Mouse (Mus musculus): Measurements from ENCODE around the gene Shox2. TPM values are rescaled to one million over a fixed set of nuclear protein-coding genes. Genes with fewer than 3 reads are reported as not detected.

The Shox2 gene
- total and polyA plus RNA-seq, 3 experiments, result 1.1 to 1.7 (median 1.3) TPM

GRCm38 (mm10) chr3:66973391-66973943 is 8.1 kb downstream of the Shox2 start:
- no peaks in the 10 kb centered on the region for H3K27me3 ChIP-seq (replicated peaks)
- TF ChIP-seq E2F4 (IDR thresholded peaks at IDR 0.05; ENCODE audit: insufficient replicate concordance, low read depth, low read length), result no peak
- TF ChIP-seq CHD1 (IDR thresholded peaks at IDR 0.05; ENCODE audit: low read depth, low read length), result no peak
- TF ChIP-seq JUND (conservative IDR thresholded peaks at IDR 0.05; ENCODE audit: low read depth, low read length), result no peak
- TF ChIP-seq SMC3 (IDR thresholded peaks at IDR 0.05; ENCODE audit: low read depth, low read length), result no peak
- no peak for TF ChIP-seq EP300 (IDR thresholded peaks at IDR 0.05; ENCODE audit: low read length)
- TF ChIP-seq SIN3A (IDR thresholded peaks at IDR 0.05; ENCODE audit: low read length), result no peak
- no peak for TF ChIP-seq UBTF (IDR thresholded peaks at IDR 0.05; ENCODE audit: low read depth, low read length)
- TF ChIP-seq KAT2A (IDR thresholded peaks at IDR 0.05; ENCODE audit: insufficient replicate concordance, low read length), result no peak
- TF ChIP-seq USF1 (IDR thresholded peaks at IDR 0.05; ENCODE audit: low read depth, low read length), result no peak
- no peak for TF ChIP-seq RCOR1 (conservative IDR thresholded peaks at IDR 0.05; ENCODE audit: low read depth, low read length)
- TF ChIP-seq POLR2A (IDR thresholded peaks at IDR 0.05; ENCODE audit: low read depth, low read length), result no peak
- no peak for TF ChIP-seq HCFC1 (IDR thresholded peaks at IDR 0.05; ENCODE audit: low read depth, low read length)
- TF ChIP-seq MAX (IDR thresholded peaks at IDR 0.05; ENCODE audit: low read length), result no peak
- TF ChIP-seq NRF1 (IDR thresholded peaks at IDR 0.05; ENCODE audit: low read depth, low read length), result no peak
- TF ChIP-seq ZMIZ1 (IDR thresholded peaks at IDR 0.05; ENCODE audit: low read depth, low read length), result no peak
- TF ChIP-seq BHLHE40 (IDR thresholded peaks at IDR 0.05; ENCODE audit: low read depth, low read length), result no peak
- H3K36me3 ChIP-seq (replicated peaks in 1 of 2; ENCODE audit: control insufficient read depth in 1 of 2, insufficient read depth in 1 of 2, low read length in 1 of 2), result peaks cover 8% of the 10 kb centered on the region in 2 experiments
- dilution Hi-C loops (cut with MboI; ENCODE audit: extremely low pct_ligation_motif_present, extremely low pct_unique_long_range_greater_than_20kb, low sequenced_read_pairs), result no loop called here
- H3K9me3 ChIP-seq (replicated peaks; ENCODE audit: low read length), result peaks cover 4% of the 10 kb centered on the region
- H3K4me2 ChIP-seq (ENCODE audit: insufficient read depth, low read depth, poor library complexity, severe bottlenecking), result no peak overlapping the region
- H3K4me3 ChIP-seq (replicated peaks in 1 of 3; ENCODE audit: low read depth in 2 of 3, low read length in 2 of 3, poor library complexity in 1 of 3), result no peak overlapping the region
- peaks cover 0 to 6% of the 10 kb centered on the region in 2 experiments; a peak in 1 of 4 replicates for H3K4me1 ChIP-seq (ENCODE audit: control insufficient read depth in 1 of 2, insufficient read depth in 2 of 2)
- no peak overlapping the region for H3K27ac ChIP-seq (ENCODE audit: insufficient read depth, low read depth)
- in situ Hi-C loops (cut with MboI; ENCODE audit: low pct_ligation_motif_present, low pct_unique_long_range_greater_than_20kb, low sequenced_read_pairs), result no loop called here
- no peak for DNase-seq (ENCODE audit: extremely low read depth)
- no peak overlapping the region for H3K9ac ChIP-seq (ENCODE audit: insufficient read depth, low read depth)
- H3K79me2 ChIP-seq (replicated peaks; ENCODE audit: control insufficient read depth, extremely low read depth, insufficient read depth, poor library complexity, severe bottlenecking), result no peaks in the 10 kb centered on the region

- Histone ChIP-seq H3K36me3 (replicated peaks in 1 of 2; ENCODE audit: control insufficient read depth in 1 of 2, insufficient read depth in 1 of 2, low read length in 1 of 2) (peaks cover 8% of the 10 kb centered on the region in 2 experiments), H3K27ac (ENCODE audit: insufficient read depth, low read depth) (no peak overlapping the region), H3K4me2 (ENCODE audit: insufficient read depth, low read depth, poor library complexity, severe bottlenecking) (no peak overlapping the region), H3K4me3 (replicated peaks in 1 of 3; ENCODE audit: low read depth in 2 of 3, low read length in 2 of 3, poor library complexity in 1 of 3) (no peak overlapping the region), H3K9me3 (replicated peaks; ENCODE audit: low read length) (peaks cover 4% of the 10 kb centered on the region), H3K4me1 (ENCODE audit: control insufficient read depth in 1 of 2, insufficient read depth in 2 of 2) (peaks cover 0 to 6% of the 10 kb centered on the region in 2 experiments; a peak in 1 of 4 replicates), H3K79me2 (replicated peaks; ENCODE audit: control insufficient read depth, extremely low read depth, insufficient read depth, poor library complexity, severe bottlenecking) (no peaks in the 10 kb centered on the region), H3K27me3 (replicated peaks) (no peaks in the 10 kb centered on the region), H3K9ac (ENCODE audit: insufficient read depth, low read depth) (no peak overlapping the region)
- in situ Hi-C loops (cut with MboI; ENCODE audit: low pct_ligation_motif_present, low pct_unique_long_range_greater_than_20kb, low sequenced_read_pairs), result no loop called here
- TF ChIP-seq CHD1 (IDR thresholded peaks at IDR 0.05; ENCODE audit: low read depth, low read length) (no peak), TCF12 (IDR thresholded peaks at IDR 0.05; ENCODE audit: low read depth, low read length) (no peak), POLR2A (IDR thresholded peaks at IDR 0.05; ENCODE audit: low read depth, low read length) (no peak), MEF2A (IDR thresholded peaks at IDR 0.05; ENCODE audit: borderline replicate concordance, low read depth, low read length) (no peak), ZKSCAN1 (IDR thresholded peaks at IDR 0.05; ENCODE audit: borderline replicate concordance, low read depth, low read length) (no peak), GABPA (IDR thresholded peaks at IDR 0.05; ENCODE audit: insufficient replicate concordance, low read depth, low read length) (no peak), RAD21 (IDR thresholded peaks at IDR 0.05; ENCODE audit: low read depth, low read length) (no peak), ELF1 (IDR thresholded peaks at IDR 0.05; ENCODE audit: low read depth, low read length) (no peak), PAX5 (IDR thresholded peaks at IDR 0.05; ENCODE audit: low read length) (no peak), USF2 (conservative IDR thresholded peaks at IDR 0.05; ENCODE audit: low read depth, low read length) (no peak)
- DNase-seq (ENCODE audit: extremely low read depth), result no peak
- dilution Hi-C loops (cut with MboI; ENCODE audit: extremely low pct_ligation_motif_present, extremely low pct_unique_long_range_greater_than_20kb, low sequenced_read_pairs), result no loop called here
Observed at GRCm38 (mm10) chr3:66972191-66972950, 9.2 kb downstream of the Shox2 start.
